18 mouse cellular contexts compared by ENCODE assay signal in genomic region chr19:45826146-45826545, GRCm38 (mm10). TPM values are rescaled to one million over a fixed set of nuclear protein-coding genes. Genes with fewer than 3 reads are reported as not detected.
A peak's percentile ranks its signal among the peaks of the same experiment; 100 is the strongest.
DNase-seq lines count a peak whose midpoint lies in the region; ATAC-seq and TF ChIP-seq lines count a peak whose summit lies in the region.
"Had no signal": no experiment of that assay in that cellular context is flagged by ENCODE, and none has a peak within 500 bp of the region (broad histone marks: within the 10 kb centered on the region; RNA-seq: fewer than 3 reads in every experiment).

No protein-coding gene starts in this region.

- H3K27me3 ChIP-seq in kidney, adult 2 months (replicated peaks; ENCODE audit: control insufficient read depth, insufficient read depth, low read length): no peaks in the 10 kb centered on the region
- H3K27me3 ChIP-seq in kidney, embryonic 15.5 days: no peaks in the 10 kb centered on the region
- H3K27me3 ChIP-seq in heart, postnatal 0 days (ENCODE audit: control insufficient read depth, insufficient read depth, low read length): no peaks in the 10 kb centered on the region
- H3K27me3 ChIP-seq: forebrain, embryonic 13.5 days; hindbrain, embryonic 13.5 days had no signal

- no peak overlapping the region for H3K4me3 ChIP-seq in kidney, adult 2 months (ENCODE audit: insufficient read depth, low read depth, low read length)
- no peak overlapping the region for H3K4me3 ChIP-seq in kidney, embryonic 15.5 days (replicated peaks)
- H3K4me3 ChIP-seq in heart, postnatal 0 days (ENCODE audit: low read depth, low read length): no peak overlapping the region
- H3K4me3 ChIP-seq: embryonic facial prominence, embryonic 10.5 days; forebrain, embryonic 13.5 days; hindbrain, embryonic 13.5 days had no signal

- WGBS in kidney, adult 2 months: 55% methylated on average over 3 of the region's 3 CpGs
- 83% methylated on average over 3 of the region's 3 CpGs for WGBS in kidney, embryonic 15.5 days
- WGBS in heart, postnatal 0 days: 34% methylated on average over 3 of the region's 3 CpGs

- H3K27ac ChIP-seq in kidney, adult 2 months (ENCODE audit: insufficient read depth, low read depth, low read length): no peak overlapping the region
- no peak overlapping the region for H3K27ac ChIP-seq in kidney, embryonic 15.5 days
- peak overlapping the region; percentile 82 for H3K27ac ChIP-seq in heart, postnatal 0 days (ENCODE audit: low read depth)
- H3K27ac ChIP-seq: embryonic facial prominence, embryonic 10.5 days; forebrain, embryonic 13.5 days; hindbrain, embryonic 13.5 days; hindbrain, postnatal 0 days had no signal

- no peak for TF ChIP-seq POLR2A in kidney, adult 2 months (IDR thresholded peaks at IDR 0.05; ENCODE audit: low read depth, low read length)

- DNase-seq in heart, adult 8-10 months (ENCODE audit: low spot score): peak; percentile 42
- DNase-seq in heart, postnatal 25 days (ENCODE audit: low spot score): no peak
- DNase-seq in kidney, adult 2 months: peak; percentile 40
- DNase-seq in heart, postnatal 0 days (ENCODE audit: low spot score): peak; percentile 41
- peak; percentile 45 to 64 for DNase-seq in heart, postnatal 10 days
- DNase-seq: adrenal gland, adult 2 months; adrenal gland, postnatal 36 days; cerebellum, adult 2 months; cerebellum, postnatal 10 days; forebrain, postnatal 0 days; gastrocnemius, postnatal 14 days; kidney, adult 11 months had no signal

- H3K9me3 ChIP-seq in kidney, embryonic 15.5 days (replicated peaks): no peaks in the 10 kb centered on the region
- H3K9me3 ChIP-seq in heart, postnatal 0 days (replicated peaks; ENCODE audit: control insufficient read depth, low read length): no peaks in the 10 kb centered on the region
- H3K9me3 ChIP-seq: hindbrain, embryonic 13.5 days had no signal

- no peaks in the 10 kb centered on the region for H3K36me3 ChIP-seq in kidney, adult 2 months (ENCODE audit: control insufficient read depth, insufficient read depth, low read length)
- H3K36me3 ChIP-seq in kidney, embryonic 15.5 days: 0 out of 2 replicates have a peak, but pooled peaks cover 4% of the 10 kb centered on the region
- H3K36me3 ChIP-seq in heart, postnatal 0 days (replicated peaks; ENCODE audit: control insufficient read depth, insufficient read depth, low read length): no peaks in the 10 kb centered on the region
- H3K36me3 ChIP-seq: hindbrain, embryonic 13.5 days had no signal

- H3K4me2 ChIP-seq in kidney, embryonic 15.5 days: no peak overlapping the region
- no peak overlapping the region for H3K4me2 ChIP-seq in heart, postnatal 0 days (ENCODE audit: low read depth, low read length)
- H3K4me2 ChIP-seq: forebrain, embryonic 13.5 days; hindbrain, embryonic 13.5 days had no signal

- no peak overlapping the region for H3K9ac ChIP-seq in kidney, embryonic 15.5 days
- peak overlapping the region; percentile 20; the same call in 1 of the 2 replicates for H3K9ac ChIP-seq in heart, postnatal 0 days (replicated peaks; ENCODE audit: low read depth, low read length)
- H3K9ac ChIP-seq: forebrain, embryonic 13.5 days; forebrain, postnatal 0 days; hindbrain, embryonic 13.5 days had no signal

- no peak for TF ChIP-seq EP300 in heart, postnatal 0 days (IDR thresholded peaks at IDR 0.05; ENCODE audit: low read depth)

- H3K4me1 ChIP-seq in kidney, adult 2 months (ENCODE audit: control insufficient read depth, insufficient read depth, low read length): peaks cover 11% of the 10 kb centered on the region; the same call in 1 of the 2 replicates
- H3K4me1 ChIP-seq in kidney, embryonic 15.5 days: peaks cover 4% of the 10 kb centered on the region; the same call in 1 of the 2 replicates
- peaks cover 46% of the 10 kb centered on the region for H3K4me1 ChIP-seq in heart, postnatal 0 days (ENCODE audit: control insufficient read depth, insufficient read depth)
- H3K4me1 ChIP-seq: embryonic facial prominence, embryonic 10.5 days had no signal

- no peak for ATAC-seq in kidney, embryonic 15.5 days (replicated peaks; ENCODE audit: low FRiP score)
- peak; percentile 86 for ATAC-seq in heart, postnatal 0 days (ENCODE audit: insufficient read depth, low read depth)
- ATAC-seq: forebrain, embryonic 13.5 days; forebrain, postnatal 0 days; hindbrain, postnatal 0 days had no signal

- intact Hi-C loops in heart, postnatal 25 days (cut with DNase I): no loop called here
- intact Hi-C loops in heart, postnatal 10 days (cut with DNase I): loop anchor here (5.0 kb wide), 1 partner anchor 86 kb away; no protein-coding TSS in a partner anchor

- no peak for TF ChIP-seq CTCF in kidney, adult 2 months (conservative IDR thresholded peaks at IDR 0.05; ENCODE audit: insufficient read depth, insufficient read length, low read depth, low read length)
- TF ChIP-seq CTCF in heart, postnatal 0 days (IDR thresholded peaks at IDR 0.05; ENCODE audit: low read depth): no peak

RNA-seq across cellular contexts. Expression of gene Kcnip2, which starts 10.3 kb away (rescaled TPM):
- total RNA-seq in heart, adult 8-10 months (2022): 100 to 1,000 TPM; 173 to 231 (median 203) TPM
- total RNA-seq in heart, postnatal 25 days (2021): 100 to 1,000 TPM; 205 to 217 TPM
- polyA plus RNA-seq in kidney, adult 2 months (2012; rRNA removed): 9.2 and 9.4 TPM in 2 replicates
- polyA plus RNA-seq in kidney, embryonic 15.5 days (2015; fragmentation: Nextera tagmentation; extraction: Ambion mirVana): 2.2 and 2.3 TPM in 2 replicates
- 81.7 and 90.6 TPM in 2 replicates for total RNA-seq in heart, postnatal 0 days (2014; rRNA removed; ENCODE audit: low replicate concordance)
- polyA plus RNA-seq in heart, postnatal 0 days (2015; fragmentation: Nextera tagmentation; extraction: Ambion mirVana): 41.8 and 44.5 TPM in 2 replicates
- 100 to 1,000 TPM; 121 to 139 TPM for total RNA-seq in heart, postnatal 10 days (2021)
- total RNA-seq: hematopoietic stem cell, adult 5-6 weeks had no signal

RNA-seq across cellular contexts. Expression of gene Mgea5, which starts 42.5 kb away (rescaled TPM):
- 10 to 100 TPM; 70.7 to 85.5 (median 82.4) TPM for total RNA-seq in heart, adult 8-10 months (2022)
- 10 to 100 TPM; 61.6 to 71.0 TPM for total RNA-seq in heart, postnatal 25 days (2021)
- 22.6 and 27.3 TPM in 2 replicates for polyA plus RNA-seq in kidney, adult 2 months (2012; rRNA removed)
- polyA plus RNA-seq in kidney, embryonic 15.5 days (2015; fragmentation: Nextera tagmentation; extraction: Ambion mirVana): 47.4 and 53.3 TPM in 2 replicates
- total RNA-seq in heart, postnatal 0 days (2014; rRNA removed; ENCODE audit: low replicate concordance): 75.8 and 84.5 TPM in 2 replicates
- polyA plus RNA-seq in heart, postnatal 0 days (2015; fragmentation: Nextera tagmentation; extraction: Ambion mirVana): 19.9 and 21.1 TPM in 2 replicates
- 10 to 100 TPM; 73.6 to 77.1 TPM for total RNA-seq in heart, postnatal 10 days (2021)
